Mouse (Mus musculus) ES-E14 (cell line): ENCODE data around the gene Vamp1. TPM values are rescaled to one million over a fixed set of nuclear protein-coding genes. Genes with fewer than 3 reads are reported as not detected.

ENCODE experiments used
- DNase-seq: peaks from one replicate; pipeline ENCODE4 v3.0.0-alpha.2; 2013; ENCODE audit warnings: low read depth, low spot score
- H3K27ac ChIP-seq: 2 replicates; pipeline ENCODE4 v1.5.1; 2012; ENCODE audit warnings: low read depth, mild to moderate bottlenecking, low read length, moderate library complexity, mixed read lengths; ENCODE audit not compliant: poor library complexity, insufficient read depth, severe bottlenecking
- H3K36me3 ChIP-seq: 2 replicates; pipeline ENCODE4 v1.6.1; 2012; ENCODE audit warnings: mild to moderate bottlenecking, low read length, moderate library complexity, mixed read lengths; ENCODE audit not compliant: control insufficient read depth, poor library complexity, insufficient read depth, severe bottlenecking
- H3K4me1 ChIP-seq, 2 experiments: fragments of 150-350 bp in 1 of 2; sonication (generic) in 1 of 2; 2 replicates each; pipeline ENCODE4 v1.6.1; 2012; ENCODE audit warnings: low read length in 2 of 2, mild to moderate bottlenecking in 1 of 2, mixed read lengths in 1 of 2; ENCODE audit not compliant: control insufficient read depth in 2 of 2, insufficient read depth in 2 of 2, poor library complexity in 1 of 2
- H3K4me3 ChIP-seq, 2 experiments: fragments of 150-350 bp in 1 of 2; sonication (generic) in 1 of 2; 2 replicates each; pipeline ENCODE4 v1.5.1; 2012; ENCODE audit warnings: low read length in 2 of 2, low read depth in 1 of 2, mild to moderate bottlenecking in 1 of 2, mixed read lengths in 1 of 2; ENCODE audit not compliant: insufficient read depth in 1 of 2, poor library complexity in 1 of 2, severe bottlenecking in 1 of 2
- H3K9ac ChIP-seq: 2 replicates; pipeline ENCODE4 v1.6.1; 2012; ENCODE audit warnings: low read depth, mild to moderate bottlenecking, low read length, mixed read lengths; ENCODE audit not compliant: poor library complexity, insufficient read depth, severe bottlenecking
- H3K9me3 ChIP-seq: fragments of 150-350 bp; sonication (generic); 2 replicates; pipeline ENCODE4 v1.6.1; 2012; ENCODE audit warnings: low read depth, mild to moderate bottlenecking, low read length; ENCODE audit not compliant: control insufficient read depth, insufficient read depth
- CHD2 ChIP-seq: IDR thresholded peaks from 2 replicates; pipeline ENCODE4 v1.6.1; 2014; ENCODE audit warnings: mild to moderate bottlenecking, low read depth, low read length, inconsistent platforms
- HCFC1 ChIP-seq: IDR thresholded peaks from 2 replicates; pipeline ENCODE4 v1.6.1; 2012; ENCODE audit warnings: low read length, inconsistent platforms, borderline replicate concordance; ENCODE audit not compliant: insufficient read depth
- MAFK ChIP-seq: IDR thresholded peaks from 2 replicates; pipeline ENCODE4 v1.6.1; 2014; ENCODE audit warnings: mild to moderate bottlenecking, low read depth, low read length, inconsistent platforms; ENCODE audit not compliant: insufficient read depth
- ZC3H11A ChIP-seq: IDR thresholded peaks from 2 replicates; pipeline ENCODE4 v1.6.1; 2012; ENCODE audit warnings: low read depth, mild to moderate bottlenecking, inconsistent platforms, low read length, borderline replicate concordance
- ZNF384 ChIP-seq: IDR thresholded peaks from 2 replicates; pipeline ENCODE4 v1.6.1; 2012; ENCODE audit warnings: low read depth, low read length, inconsistent platforms
- in situ Hi-C, 2 experiments: fragments of 600-800 bp; cut with MboI; formaldehyde crosslinking; loops; one replicate each; pipeline ENCODE4 v1.15.1; 2025; ENCODE audit warnings: low sequenced_read_pairs in 2 of 2, inconsistent platforms in 1 of 2; ENCODE audit not compliant: unreplicated experiment in 2 of 2
- total RNA-seq: library from RNA; depleted of rRNA; stranded (reverse); fragments of 300-350 nt; gene quantifications from 2 replicates; pipeline ENCODE4 v1.2.3, GENCODE M21; 2012

Gene Vamp1
- total RNA-seq, 1 experiment: 3.5 TPM

DNA sequence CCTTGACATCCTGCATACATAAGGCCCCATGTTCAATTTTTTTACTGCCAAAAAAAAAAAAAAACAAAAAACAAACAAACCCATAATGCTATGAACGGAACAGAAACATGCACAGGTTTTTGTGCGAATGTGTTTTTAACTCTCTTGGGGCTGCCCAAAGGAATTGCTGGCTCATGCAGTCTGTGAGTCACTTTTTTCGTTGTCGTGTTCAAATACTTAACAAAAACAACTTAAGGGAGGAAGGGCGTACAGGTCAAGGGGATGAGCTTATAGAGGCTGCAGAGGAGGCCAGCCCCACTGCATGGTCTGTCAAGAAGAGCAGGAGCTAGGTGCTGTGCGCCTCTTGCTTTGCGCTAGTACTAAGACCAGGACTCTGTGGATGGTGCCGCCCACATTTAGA, 37.4 kb downstream of the Vamp1 start:
- H3K36me3 ChIP-seq: no peaks in the 10 kb centered on the region
- H3K9ac ChIP-seq: no peak overlapping the region
- H3K4me1 ChIP-seq: peaks cover 3 to 4% of the 10 kb centered on the region in 2 experiments; a peak in 2 of 4 replicates
- no peak overlapping the region for H3K27ac ChIP-seq
- no peak for DNase-seq
- in situ Hi-C loops: no loop called here
- H3K4me3 ChIP-seq: no peak overlapping the region
- no peak for TF ChIP-seq HCFC1
- TF ChIP-seq ZNF384: no peak
- no peak for TF ChIP-seq CHD2
- TF ChIP-seq MAFK: no peak
- no peak for TF ChIP-seq ZC3H11A
- no peaks in the 10 kb centered on the region for H3K9me3 ChIP-seq

DNA sequence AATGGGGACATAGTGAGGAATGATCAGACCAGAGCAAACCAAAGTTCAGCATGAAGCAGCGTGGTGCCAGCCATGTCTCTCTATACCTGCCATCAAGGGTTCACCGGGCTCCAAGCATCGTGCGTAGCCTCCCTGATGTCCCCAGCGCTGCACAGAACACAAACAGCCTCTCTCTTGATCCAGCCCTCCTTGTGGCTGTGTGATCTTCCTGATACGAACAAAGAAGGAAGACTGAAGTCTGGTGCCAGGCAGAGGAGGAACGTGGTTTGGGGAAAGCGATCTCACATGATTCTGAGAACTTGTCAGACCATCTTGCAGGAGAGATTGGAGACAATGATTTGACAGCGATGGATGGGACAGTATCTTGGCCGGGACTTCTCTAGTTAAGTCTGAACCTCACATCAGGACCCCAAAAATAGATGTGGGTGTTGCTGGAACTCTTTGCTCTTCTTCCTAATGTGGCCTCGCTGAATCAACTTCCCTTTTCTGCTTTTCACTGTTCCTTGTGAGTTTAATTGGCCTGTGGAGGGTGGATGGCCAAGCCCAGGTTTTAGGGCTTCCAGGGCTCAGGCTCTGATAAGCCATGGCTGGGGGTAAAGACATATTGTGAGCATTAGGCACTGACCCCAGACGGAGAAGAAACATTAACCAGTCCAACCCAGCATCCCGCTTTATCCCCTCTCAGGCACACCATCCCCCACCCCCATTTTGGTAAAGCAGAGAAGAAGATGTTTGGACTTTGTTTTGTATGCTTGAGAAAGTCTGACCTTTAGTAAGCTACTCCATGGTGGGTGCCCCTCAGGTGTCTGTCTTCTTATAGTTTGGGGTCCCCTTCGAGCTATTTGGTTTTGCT, 38.7 kb downstream of the Vamp1 start:
- peaks cover 3 to 4% of the 10 kb centered on the region in 2 experiments; a peak in 2 of 4 replicates for H3K4me1 ChIP-seq
- no peak for DNase-seq
- in situ Hi-C loops: no loop called here

DNA sequence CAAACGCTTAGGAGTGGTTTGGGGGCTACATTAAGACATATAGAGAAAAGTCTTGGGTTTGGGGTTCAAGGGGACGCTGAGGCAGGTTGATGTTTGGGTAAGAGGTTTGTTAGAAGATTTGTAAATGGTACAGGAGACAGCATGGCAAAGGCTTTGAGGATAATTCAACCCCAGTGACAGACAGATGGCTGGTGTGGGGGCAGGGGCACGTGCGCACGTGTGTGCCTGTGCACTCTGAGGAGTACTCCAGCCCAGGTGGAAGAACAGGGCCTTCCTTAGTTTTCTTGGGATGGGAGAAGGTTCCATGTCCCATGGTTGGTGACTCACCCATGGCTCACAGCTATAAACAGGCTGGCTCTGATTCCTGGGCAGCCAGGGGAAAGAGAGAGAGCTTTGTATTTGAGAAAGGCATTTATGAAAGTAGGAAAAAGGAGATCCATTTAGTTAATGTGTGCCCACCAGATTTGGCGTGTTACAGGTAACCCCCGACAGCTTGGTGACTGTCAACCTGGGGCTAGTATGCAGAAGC, 40.2 kb downstream of the Vamp1 start:
- Histone ChIP-seq H3K9ac (no peak overlapping the region), H3K27ac (no peak overlapping the region), H3K9me3 (no peaks in the 10 kb centered on the region), H3K36me3 (no peaks in the 10 kb centered on the region), H3K4me3 (no peak overlapping the region), H3K4me1 (peaks cover 3 to 8% of the 10 kb centered on the region in 2 experiments; a peak in 2 of 4 replicates)
- in situ Hi-C loops: no loop called here
- TF ChIP-seq MAFK (no peak), CHD2 (no peak), ZC3H11A (no peak), HCFC1 (no peak), ZNF384 (no peak)
- DNase-seq: no peak

More for the DNA sequence above, 38.7 kb downstream of the Vamp1 start:
- Histone ChIP-seq H3K36me3 (no peaks in the 10 kb centered on the region), H3K27ac (no peak overlapping the region; the same call in 1 of the 2 replicates), H3K9me3 (no peaks in the 10 kb centered on the region), H3K4me3 (no peak overlapping the region), H3K9ac (no peak overlapping the region)
- TF ChIP-seq ZC3H11A (no peak), MAFK (no peak), ZNF384 (no peak), HCFC1 (no peak), CHD2 (no peak)

DNA sequence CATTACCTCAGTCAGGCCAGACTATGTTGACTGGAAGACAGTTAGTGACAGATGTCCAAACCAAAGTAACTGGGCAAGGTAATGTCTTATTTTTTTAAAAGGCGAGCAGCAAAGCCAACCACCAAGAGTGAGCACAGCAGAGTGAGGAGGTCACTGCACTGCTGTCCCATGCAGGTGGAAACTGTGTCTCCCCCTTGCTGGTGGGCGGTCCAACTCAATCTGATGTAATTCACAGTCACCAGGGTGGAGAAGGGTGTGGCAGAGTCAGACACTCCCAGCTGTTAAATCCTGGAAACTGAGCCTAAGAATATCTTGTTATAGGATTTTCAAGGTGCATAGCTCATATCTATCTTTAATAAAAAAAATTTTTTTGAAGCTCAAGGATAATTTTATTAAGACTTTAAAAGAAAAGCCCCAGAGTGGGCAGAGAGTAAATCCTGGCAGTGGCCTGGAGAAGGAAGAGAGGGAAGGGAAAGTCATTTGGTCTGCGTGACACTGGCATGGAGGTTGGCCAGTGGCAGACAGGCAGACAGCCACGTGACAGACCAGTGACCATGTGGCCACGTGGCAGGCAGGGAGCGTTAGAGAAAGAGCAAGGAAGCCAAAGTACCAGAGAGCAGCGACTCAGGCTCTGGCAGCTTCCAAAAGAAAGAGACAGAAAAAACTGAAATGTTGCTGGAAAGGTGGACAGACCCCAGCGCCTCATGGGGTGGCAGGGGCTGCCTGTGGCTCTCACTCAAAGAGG, 41.0 kb downstream of the Vamp1 start:
- Histone ChIP-seq H3K9ac (no peak overlapping the region), H3K4me1 (peaks cover 3 to 8% of the 10 kb centered on the region in 2 experiments; a peak in 2 of 4 replicates), H3K36me3 (no peaks in the 10 kb centered on the region), H3K4me3 (no peak overlapping the region), H3K27ac (no peak overlapping the region), H3K9me3 (no peaks in the 10 kb centered on the region)
- in situ Hi-C loops: no loop called here
- no peak for TF ChIP-seq ZC3H11A
- no peak for TF ChIP-seq HCFC1
- TF ChIP-seq CHD2: no peak
- TF ChIP-seq ZNF384: no peak
- no peak for TF ChIP-seq MAFK
- no peak for DNase-seq
